Mouse (Mus musculus) adrenal gland, adult 10 weeks (tissue): ENCODE results near the gene Gpr161. TPM values are rescaled to one million over a fixed set of nuclear protein-coding genes. Genes with fewer than 3 reads are reported as not detected.

ENCODE experiments used
- polyA plus RNA-seq: library from polyadenylated mRNA; stranded (reverse); fragments of 350-450 nt; fragmentation: Illumina TruSeq; extraction: RNeasy Lipid Tissue Mini Kit (QIAGEN cat#74804); gene quantifications from one replicate; pipeline ENCODE4 v1.2.3, GENCODE M21; 2014; ENCODE audit warnings: low read depth, low replicate concordance

Gene Gpr161
- 0.87 TPM for polyA plus RNA-seq

DNA sequence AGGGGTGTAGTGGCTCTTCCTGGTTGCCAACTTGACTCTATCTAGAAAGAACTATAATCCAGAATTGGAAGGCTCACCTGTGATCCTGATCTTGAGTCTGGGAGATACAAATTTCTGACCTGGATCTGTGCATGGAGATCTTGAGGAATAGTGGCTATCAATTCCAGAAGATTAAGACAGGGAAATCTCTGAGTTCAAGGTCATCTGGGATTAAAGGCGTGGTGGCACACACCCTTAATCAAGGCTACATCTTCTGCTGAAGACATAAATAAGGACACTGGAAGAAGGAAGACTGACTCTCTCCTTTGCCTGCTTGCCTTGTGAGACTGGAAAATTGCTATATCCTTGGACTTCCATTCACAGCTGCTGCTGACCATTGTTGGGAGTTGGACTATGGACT, at the start of gene Gpr161:
Gene Gpr161, plus strand, starts transcription at position 301 of the 400 bp plus-strand sequence.

Other genes starting within 250 kb of the Gpr161 start
- not detected for gene Tbx19, start 135.0 kb upstream of the Gpr161 start, polyA plus RNA-seq
- gene Sft2d2, start 101.4 kb upstream of the Gpr161 start, polyA plus RNA-seq = 52.1 TPM
- 137 TPM for gene Tiprl, start 58.8 kb upstream of the Gpr161 start, polyA plus RNA-seq
- gene Dcaf6, start 164.7 kb downstream of the Gpr161 start, polyA plus RNA-seq = 49.6 TPM
- 456 TPM for gene Mpc2, start 164.8 kb downstream of the Gpr161 start, polyA plus RNA-seq
- gene Adcy10, start 189.4 kb downstream of the Gpr161 start, polyA plus RNA-seq = 0.64 TPM